Mouse (Mus musculus): ENCODE results near the gene Eef2k.

GRCm38 (mm10) chr7:120843852-120844435, 1.3 kb downstream of the Eef2k start:
- no peak for TF ChIP-seq CTCF (IDR thresholded peaks at IDR 0.05; ENCODE audit: borderline replicate concordance, control insufficient read depth, extremely low read depth, insufficient read depth, low read length, poor library complexity)
- no peak for TF ChIP-seq POLR2A (IDR thresholded peaks at IDR 0.05; ENCODE audit: control insufficient read depth, extremely low read depth, insufficient read depth, low read length, poor library complexity)

Measured in thymus, adult 2 months (tissue).